Mouse (Mus musculus): ENCODE measurements around the gene Clec18a. TPM values are rescaled to one million over a fixed set of nuclear protein-coding genes. Genes with fewer than 3 reads are reported as not detected.
A peak's percentile ranks its signal among the peaks of the same experiment; 100 is the strongest.
"Not testable (repeated sequence)": the region's sequence is repeated elsewhere in the genome, so short reads cannot be mapped to it uniquely, and the experiment has no call there.

Clec18a gene
- 1.9 and 3.1 TPM in 2 replicates for polyA plus RNA-seq (2015; fragmentation: Nextera tagmentation; extraction: Ambion mirVana)

- not testable (repeated sequence) for H3K4me2 ChIP-seq; H3K9ac ChIP-seq; ATAC-seq (ENCODE audit: low read depth); H3K9me3 ChIP-seq; H3K36me3 ChIP-seq; H3K4me3 ChIP-seq; H3K27ac ChIP-seq (replicated peaks); H3K27me3 ChIP-seq
- 86% methylated on average over 5 of the region's 6 CpGs for WGBS
- peaks cover 22% of the 10 kb centered on the region for H3K4me1 ChIP-seq (replicated peaks)
Observed at GRCm38 (mm10) chr8:111092326-111092725, at the start of gene Clec18a. TSS of gene Clec18a (minus strand) at chr8:111092426.

GRCm38 (mm10) chr8:111130756-111131155 lies 38.5 kb upstream of the Clec18a start:
- no peak for ATAC-seq (ENCODE audit: low read depth)
- no peak overlapping the region for H3K27ac ChIP-seq (replicated peaks)
- WGBS = 96% methylated on average over 2 of the region's 2 CpGs
- no peak overlapping the region for H3K4me3 ChIP-seq
- H3K9me3 ChIP-seq = no peaks in the 10 kb centered on the region
- H3K4me2 ChIP-seq = no peak overlapping the region
- H3K27me3 ChIP-seq = no peaks in the 10 kb centered on the region
- no peaks in the 10 kb centered on the region for H3K4me1 ChIP-seq (replicated peaks)
- peaks cover 92% of the 10 kb centered on the region for H3K36me3 ChIP-seq
- H3K9ac ChIP-seq = no peak overlapping the region

- Histone ChIP-seq H3K9me3 (no peaks in the 10 kb centered on the region), H3K36me3 (peaks cover 93% of the 10 kb centered on the region), H3K4me2 (no peak overlapping the region), H3K4me1 (replicated peaks) (no peaks in the 10 kb centered on the region), H3K9ac (no peak overlapping the region), H3K27ac (replicated peaks) (no peak overlapping the region), H3K27me3 (no peaks in the 10 kb centered on the region), H3K4me3 (no peak overlapping the region)
- 96% methylated on average over 3 of the region's 3 CpGs for WGBS
- ATAC-seq (ENCODE audit: low read depth) = no peak
Observed at GRCm38 (mm10) chr8:111119481-111119880, 27.3 kb upstream of the Clec18a start.

GRCm38 (mm10) chr8:111114891-111115290 lies 22.7 kb upstream of the Clec18a start:
- ATAC-seq (ENCODE audit: low read depth) = no peak
- Histone ChIP-seq H3K9ac (no peak overlapping the region), H3K4me2 (no peak overlapping the region), H3K4me3 (no peak overlapping the region), H3K4me1 (replicated peaks) (no peaks in the 10 kb centered on the region), H3K27ac (replicated peaks) (no peak overlapping the region), H3K36me3 (peaks cover 84% of the 10 kb centered on the region), H3K9me3 (no peaks in the 10 kb centered on the region), H3K27me3 (no peaks in the 10 kb centered on the region)
- WGBS = 96% methylated on average over 5 of the region's 5 CpGs

GRCm38 (mm10) chr8:111094719-111095302 lies 2.6 kb upstream of the Clec18a start:
- H3K4me2 ChIP-seq = peak overlapping the region; percentile 78
- under 1% methylated on average over 54 of the region's 69 CpGs for WGBS
- H3K36me3 ChIP-seq, H3K27me3 ChIP-seq, H3K9me3 ChIP-seq: not testable (repeated sequence)
- peaks cover 22% of the 10 kb centered on the region for H3K4me1 ChIP-seq (replicated peaks)
- H3K9ac ChIP-seq = peak overlapping the region; percentile 77
- H3K27ac ChIP-seq (replicated peaks) = peak overlapping the region; percentile 42; the same call in 1 of the 2 replicates
- H3K4me3 ChIP-seq = peak overlapping the region; percentile 63
- peak; percentile 71; the same call in 1 of the 2 replicates for ATAC-seq (ENCODE audit: low read depth)

GRCm38 (mm10) chr8:111093865-111094718 lies 1.9 kb upstream of the Clec18a start, which contains the start of gene Pdpr:
TSS of gene Pdpr (plus strand) at chr8:111094630.
- no peaks in the 10 kb centered on the region for H3K27me3 ChIP-seq
- peak within 1 kb of the TSS; percentile 77 for H3K9ac ChIP-seq
- H3K27ac ChIP-seq (replicated peaks) = peak within 1 kb of the TSS; percentile 79
- ATAC-seq (ENCODE audit: low read depth) = peak; percentile 91
- H3K4me2 ChIP-seq = peak within 1 kb of the TSS; percentile 78
- H3K4me1 ChIP-seq (replicated peaks) = peaks cover 22% of the 10 kb centered on the region
- H3K9me3 ChIP-seq = no peaks in the 10 kb centered on the region
- peak within 1 kb of the TSS; percentile 63 for H3K4me3 ChIP-seq
- whole genome bisulfite sequencing = 6% methylated on average over 63 of the region's 72 CpGs
- H3K36me3 ChIP-seq = no peaks in the 10 kb centered on the region

- no peak for ATAC-seq (ENCODE audit: low read depth)
- H3K4me3 ChIP-seq = no peak overlapping the region
- H3K36me3 ChIP-seq = no peaks in the 10 kb centered on the region
- H3K9ac ChIP-seq = no peak overlapping the region
- WGBS = 85% methylated on average over 7 of the region's 7 CpGs
- H3K9me3 ChIP-seq = no peaks in the 10 kb centered on the region
- H3K27ac ChIP-seq (replicated peaks) = no peak overlapping the region
- no peak overlapping the region for H3K4me2 ChIP-seq
- no peaks in the 10 kb centered on the region for H3K27me3 ChIP-seq
- H3K4me1 ChIP-seq (replicated peaks) = peaks cover 22% of the 10 kb centered on the region
Observed at GRCm38 (mm10) chr8:111091706-111092105, 520 bp downstream of the Clec18a start.

GRCm38 (mm10) chr8:111090126-111090525 lies 2.1 kb downstream of the Clec18a start:
- no peaks in the 10 kb centered on the region for H3K27me3 ChIP-seq
- no peak overlapping the region for H3K4me2 ChIP-seq
- 0% methylated on average over 2 of the region's 2 CpGs for WGBS
- H3K9ac ChIP-seq = no peak overlapping the region
- no peak overlapping the region for H3K4me3 ChIP-seq
- H3K36me3 ChIP-seq = no peaks in the 10 kb centered on the region
- ATAC-seq (ENCODE audit: low read depth) = no peak
- no peaks in the 10 kb centered on the region for H3K9me3 ChIP-seq
- H3K4me1 ChIP-seq (replicated peaks) = peaks cover 7% of the 10 kb centered on the region
- no peak overlapping the region for H3K27ac ChIP-seq (replicated peaks)

- not testable (repeated sequence) for H3K9me3 ChIP-seq; H3K36me3 ChIP-seq; H3K9ac ChIP-seq; H3K4me1 ChIP-seq (replicated peaks); H3K27ac ChIP-seq (replicated peaks); H3K27me3 ChIP-seq; H3K4me3 ChIP-seq; ATAC-seq (ENCODE audit: low read depth); H3K4me2 ChIP-seq
- whole genome bisulfite sequencing = 93% methylated on average over 5 of the region's 5 CpGs
Observed at GRCm38 (mm10) chr8:111083936-111084335, 8.3 kb downstream of the Clec18a start.

- Histone ChIP-seq H3K27me3 (no peaks in the 10 kb centered on the region), H3K36me3 (no peaks in the 10 kb centered on the region), H3K9ac (0 out of 2 replicates have a peak overlapping the region, but pooled peaks have one; percentile 1), H3K4me1 (replicated peaks) (peaks cover 9% of the 10 kb centered on the region), H3K9me3 (no peaks in the 10 kb centered on the region), H3K27ac (replicated peaks) (no peak overlapping the region), H3K4me2 (no peak overlapping the region), H3K4me3 (no peak overlapping the region)
- 49% methylated on average over 12 of the region's 12 CpGs for WGBS
- ATAC-seq (ENCODE audit: low read depth) = no peak
Observed at GRCm38 (mm10) chr8:111081580-111082258, 10.5 kb downstream of the Clec18a start.

GRCm38 (mm10) chr8:111079861-111080271 lies 12.4 kb downstream of the Clec18a start:
- Histone ChIP-seq H3K27me3 (no peaks in the 10 kb centered on the region), H3K27ac (replicated peaks) (no peak overlapping the region), H3K9me3 (no peaks in the 10 kb centered on the region), H3K4me1 (replicated peaks) (peaks cover 9% of the 10 kb centered on the region), H3K9ac (no peak overlapping the region), H3K4me3 (no peak overlapping the region), H3K36me3 (no peaks in the 10 kb centered on the region), H3K4me2 (no peak overlapping the region)
- 38% methylated on average over 6 of the region's 6 CpGs for WGBS
- ATAC-seq (ENCODE audit: low read depth) = no peak

- H3K9ac ChIP-seq = no peak overlapping the region
- 65% methylated on average over 5 of the region's 5 CpGs for WGBS
- no peaks in the 10 kb centered on the region for H3K36me3 ChIP-seq
- H3K27me3 ChIP-seq = no peaks in the 10 kb centered on the region
- no peak overlapping the region for H3K4me2 ChIP-seq
- H3K4me3 ChIP-seq = no peak overlapping the region
- no peak for ATAC-seq (ENCODE audit: low read depth)
- H3K27ac ChIP-seq (replicated peaks) = no peak overlapping the region
- H3K9me3 ChIP-seq = no peaks in the 10 kb centered on the region
- H3K4me1 ChIP-seq (replicated peaks) = peaks cover 9% of the 10 kb centered on the region
Observed at GRCm38 (mm10) chr8:111079461-111079860, 12.8 kb downstream of the Clec18a start.

Data from neural tube, embryonic 13.5 days (tissue).